Mouse (Mus musculus) stomach, embryonic 15.5 days (tissue): ENCODE measurements around the gene Ccr4. TPM values are rescaled to one million over a fixed set of nuclear protein-coding genes. Genes with fewer than 3 reads are reported as not detected.

Source experiments
- ATAC-seq: fragments of 200-750 bp; cut with Nextera tagmentation; 2 replicates; pipeline ENCODE4 v1.8.0; 2017; ENCODE audit warnings: low read depth, moderate number of reproducible peaks, moderate TSS enrichment; ENCODE audit not compliant: insufficient read depth, low FRiP score
- H3K27ac ChIP-seq: fragments of 300-500 bp; sonication (generic); 2 replicates; pipeline ENCODE4 v1.5.1; 2015; ENCODE audit warnings: mild to moderate bottlenecking, inconsistent platforms
- H3K27me3 ChIP-seq: fragments of 300-500 bp; sonication (generic); replicated peaks from 2 replicates; pipeline ENCODE4 v1.6.1; 2015; ENCODE audit warnings: inconsistent platforms
- H3K36me3 ChIP-seq: fragments of 300-500 bp; sonication (generic); 2 replicates; pipeline ENCODE4 v1.6.1; 2015; ENCODE audit warnings: inconsistent platforms
- H3K4me1 ChIP-seq: fragments of 300-500 bp; sonication (generic); 2 replicates; pipeline ENCODE4 v1.6.1; 2015; ENCODE audit warnings: inconsistent platforms
- H3K4me2 ChIP-seq: fragments of 300-500 bp; sonication (generic); 2 replicates; pipeline ENCODE4 v1.6.1; 2015; ENCODE audit warnings: mild to moderate bottlenecking, inconsistent platforms
- H3K4me3 ChIP-seq: fragments of 300-500 bp; sonication (generic); replicated peaks from 2 replicates; pipeline ENCODE4 v1.5.1; 2015; ENCODE audit warnings: inconsistent platforms
- H3K9ac ChIP-seq: fragments of 300-500 bp; sonication (generic); 2 replicates; pipeline ENCODE4 v1.6.1; 2015; ENCODE audit warnings: inconsistent platforms
- H3K9me3 ChIP-seq: fragments of 300-500 bp; sonication (generic); 2 replicates; pipeline ENCODE4 v1.6.1; 2016; ENCODE audit warnings: inconsistent platforms
- WGBS: fragments of 180-500 bp; shearing (Covaris S2); methylation state at CpG from one replicate; pipeline ENCODE4 v1.1.7; 2015; 5-methylcytosine and 5-hydroxymethylcytosine counted together
- polyA plus RNA-seq: library from polyadenylated mRNA; unstranded; fragments of >200 nt; fragmentation: Nextera tagmentation; extraction: Ambion mirVana; gene quantifications from 2 replicates; pipeline ENCODE4 v1.2.1, GENCODE M21; 2015

The Ccr4 gene
- polyA plus RNA-seq, 1 experiment from 2014 or later, result 0.04 TPM

DNA sequence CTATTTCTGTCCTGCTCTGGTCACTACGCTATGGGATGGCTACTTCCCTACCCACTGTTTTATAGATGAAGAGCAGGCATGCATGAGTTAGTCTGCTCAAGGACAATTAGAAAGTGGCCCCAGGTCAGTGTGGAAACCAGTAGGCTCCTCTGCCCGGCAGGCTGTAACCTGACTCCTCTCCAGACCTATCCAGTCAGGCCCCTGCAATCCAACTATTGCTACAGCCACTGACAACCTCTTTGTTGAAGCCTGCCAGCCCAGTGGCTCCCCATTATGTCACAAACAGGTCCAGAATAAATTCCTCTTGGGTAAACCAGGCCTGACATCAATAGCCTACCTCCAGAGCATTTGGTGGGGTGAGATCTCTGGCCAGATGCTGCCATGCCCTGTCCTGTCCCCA is 31.9 kb upstream of the Ccr4 start:
- 54% methylated on average over 2 of the region's 2 CpGs for WGBS
- Histone ChIP-seq H3K27me3 (no peaks in the 10 kb centered on the region), H3K4me3 (no peak overlapping the region), H3K27ac (no peak overlapping the region), H3K4me2 (no peak overlapping the region), H3K4me1 (peaks cover 6% of the 10 kb centered on the region), H3K9me3 (no peaks in the 10 kb centered on the region), H3K9ac (no peak overlapping the region), H3K36me3 (no peaks in the 10 kb centered on the region)
- peak; percentile 53; the same call in 1 of the 2 replicates for ATAC-seq

DNA sequence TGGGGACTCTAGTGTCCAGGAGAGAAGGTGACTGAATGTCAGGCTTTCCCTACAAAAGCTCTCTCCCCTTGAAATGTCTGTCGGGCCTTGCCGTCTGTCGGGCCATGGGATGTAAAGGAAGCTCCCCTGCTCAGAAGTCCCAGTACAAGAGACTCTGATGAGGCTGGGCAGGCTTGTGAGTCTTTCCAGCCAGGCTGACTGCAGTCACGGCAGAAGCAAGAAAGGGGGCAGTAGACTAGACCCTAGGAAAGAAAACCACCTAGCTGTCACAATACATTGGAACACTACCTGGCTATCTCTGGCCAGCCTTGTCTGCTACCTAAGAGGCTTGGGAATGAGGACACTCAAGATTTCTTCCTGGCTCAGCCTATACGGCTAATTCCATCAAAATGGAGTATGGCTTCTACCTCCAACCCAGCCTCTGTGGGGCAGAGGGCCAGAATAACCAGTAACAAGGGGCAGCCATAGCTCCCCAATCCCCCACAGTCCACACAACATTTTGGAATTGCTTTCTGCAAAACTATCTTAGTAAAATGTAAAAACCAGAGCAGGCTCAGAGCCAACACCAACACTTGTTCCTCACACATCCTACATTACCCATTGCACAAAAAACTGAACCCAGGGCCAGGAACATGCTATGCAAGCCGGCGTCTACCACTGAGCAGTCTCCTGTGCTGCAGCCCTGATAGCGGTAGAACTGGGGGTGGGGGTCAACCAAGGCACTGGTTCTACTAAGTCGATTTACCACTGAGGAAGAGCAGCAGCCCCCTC is 30.2 kb upstream of the Ccr4 start:
- Histone ChIP-seq H3K4me2 (no peak overlapping the region), H3K27ac (no peak overlapping the region), H3K9me3 (no peaks in the 10 kb centered on the region), H3K9ac (no peak overlapping the region), H3K4me1 (peaks cover 6% of the 10 kb centered on the region; the same call in 1 of the 2 replicates), H3K4me3 (no peak overlapping the region), H3K27me3 (no peaks in the 10 kb centered on the region), H3K36me3 (no peaks in the 10 kb centered on the region)
- no peak for ATAC-seq
- 86% methylated on average over 9 of the region's 9 CpGs for WGBS

DNA sequence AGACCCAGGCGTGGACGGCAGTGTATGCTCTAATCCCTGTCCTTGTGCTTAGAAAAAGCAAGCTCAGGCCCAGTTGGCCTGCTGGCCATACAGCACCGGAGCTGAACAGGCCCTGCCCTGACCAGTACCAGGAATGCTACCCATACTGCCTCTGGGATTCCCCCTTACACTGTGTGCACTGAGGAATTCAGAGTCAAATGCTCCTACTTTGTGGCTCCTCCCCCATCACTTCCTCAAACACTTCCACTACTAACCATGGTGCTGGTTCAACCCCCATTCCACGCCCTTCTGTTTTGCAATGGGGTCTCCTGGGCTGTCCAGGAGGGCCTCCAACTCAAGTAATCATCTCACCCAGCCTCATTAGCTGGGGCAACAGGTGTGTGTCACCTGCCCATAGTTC is 29.1 kb upstream of the Ccr4 start:
- no peak overlapping the region for H3K9ac ChIP-seq
- no peak overlapping the region for H3K4me3 ChIP-seq
- H3K9me3 ChIP-seq, result no peaks in the 10 kb centered on the region
- peak; percentile 45; the same call in 1 of the 2 replicates for ATAC-seq
- no peaks in the 10 kb centered on the region for H3K36me3 ChIP-seq
- no peak overlapping the region for H3K27ac ChIP-seq
- H3K27me3 ChIP-seq, result no peaks in the 10 kb centered on the region
- no peak overlapping the region for H3K4me2 ChIP-seq
- peaks cover 8% of the 10 kb centered on the region for H3K4me1 ChIP-seq
- WGBS, result 60% methylated on average over 4 of the region's 4 CpGs

DNA sequence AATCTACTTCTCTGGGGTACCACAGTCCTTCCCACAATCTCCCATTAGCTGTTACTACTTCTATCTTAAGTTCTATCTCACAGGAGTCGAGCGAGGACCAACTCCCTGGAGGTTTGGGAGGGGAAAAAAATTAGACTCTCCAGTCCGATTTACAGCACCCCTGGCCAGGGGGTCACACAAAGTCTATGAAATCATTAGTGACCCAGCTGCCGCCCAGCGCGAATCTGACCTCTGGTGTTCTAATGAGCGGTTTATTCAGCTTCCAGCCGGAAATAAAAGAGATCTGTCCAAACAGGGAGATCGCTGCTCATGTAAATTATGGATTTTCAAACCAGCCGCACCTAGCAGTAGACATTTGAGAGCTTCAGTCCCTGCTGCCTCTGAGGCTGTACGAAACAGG is 26.6 kb upstream of the Ccr4 start:
- no peak for ATAC-seq
- Histone ChIP-seq H3K9me3 (no peaks in the 10 kb centered on the region), H3K4me3 (no peak overlapping the region), H3K36me3 (no peaks in the 10 kb centered on the region), H3K4me2 (no peak overlapping the region), H3K4me1 (peaks cover 26% of the 10 kb centered on the region), H3K27ac (no peak overlapping the region), H3K27me3 (no peaks in the 10 kb centered on the region), H3K9ac (no peak overlapping the region)
- 28% methylated on average over 11 of the region's 11 CpGs for WGBS

DNA sequence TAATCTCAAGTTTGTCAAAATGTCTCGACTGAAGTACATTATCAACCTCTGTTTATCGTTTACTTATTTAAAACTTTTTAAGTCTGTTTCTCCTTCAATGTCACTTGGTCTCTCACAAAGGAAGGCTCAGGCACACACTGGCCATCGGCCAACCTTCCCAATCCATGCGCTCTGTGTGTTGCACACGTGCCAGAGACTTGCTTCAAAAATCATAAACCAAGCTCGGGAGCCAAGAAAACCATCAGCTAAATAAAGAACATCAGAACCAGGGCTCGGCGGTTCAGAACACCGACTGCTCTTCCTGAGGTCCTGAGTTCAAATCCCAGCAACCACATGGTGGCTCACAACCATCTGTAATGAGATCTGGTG is 23.9 kb upstream of the Ccr4 start:
- 0 out of 2 replicates have a peak overlapping the region, but pooled peaks have one; percentile 12 for H3K27ac ChIP-seq
- ATAC-seq, result no peak
- WGBS, result 43% methylated on average over 9 of the region's 9 CpGs
- no peaks in the 10 kb centered on the region for H3K36me3 ChIP-seq
- no peaks in the 10 kb centered on the region for H3K27me3 ChIP-seq
- no peak overlapping the region for H3K4me3 ChIP-seq
- no peaks in the 10 kb centered on the region for H3K9me3 ChIP-seq
- no peak overlapping the region for H3K4me2 ChIP-seq
- H3K4me1 ChIP-seq, result peaks cover 33% of the 10 kb centered on the region
- no peak overlapping the region for H3K9ac ChIP-seq

DNA sequence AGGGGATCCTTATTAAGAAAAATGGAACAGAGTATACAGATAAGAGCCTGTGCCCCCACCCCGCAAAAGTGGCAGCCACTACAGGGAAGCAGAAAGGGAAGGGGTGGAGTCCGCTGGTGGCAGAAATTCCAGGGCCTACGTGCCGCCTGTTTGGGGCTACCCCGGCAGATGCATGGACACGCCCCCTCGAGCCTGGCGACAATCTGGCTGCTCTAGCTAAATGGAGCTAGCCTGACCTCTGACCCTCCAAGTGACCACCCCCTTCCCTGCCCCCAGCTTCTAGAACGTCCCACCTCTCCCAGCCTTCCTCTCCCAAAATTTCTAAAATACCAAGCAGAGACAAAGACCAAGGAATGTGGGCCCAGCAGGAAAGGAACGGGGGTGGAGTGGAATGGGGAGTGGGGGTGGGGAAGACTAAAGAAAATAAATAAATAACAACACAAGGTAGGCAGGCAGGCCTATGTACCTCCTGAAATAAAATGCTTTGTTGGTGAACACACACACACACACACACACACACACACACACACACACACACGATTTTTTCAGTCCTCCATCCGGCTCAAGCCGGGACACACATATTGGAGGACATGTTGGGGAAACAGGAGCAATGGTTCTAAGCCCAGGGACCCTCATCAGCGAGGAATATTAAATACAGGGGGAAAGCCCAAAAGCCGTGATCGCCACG is 23.4 kb upstream of the Ccr4 start:
- WGBS, result 22% methylated on average over 17 of the region's 17 CpGs
- no peaks in the 10 kb centered on the region for H3K36me3 ChIP-seq
- peaks cover 33% of the 10 kb centered on the region for H3K4me1 ChIP-seq
- 0 out of 2 replicates have a peak overlapping the region, but pooled peaks have one; percentile 12 for H3K27ac ChIP-seq
- H3K4me3 ChIP-seq, result no peak overlapping the region
- ATAC-seq, result 0 out of 2 replicates have a peak, but pooled peaks have one; percentile 56
- no peaks in the 10 kb centered on the region for H3K9me3 ChIP-seq
- H3K4me2 ChIP-seq, result peak overlapping the region; percentile 20; the same call in 1 of the 2 replicates
- H3K27me3 ChIP-seq, result no peaks in the 10 kb centered on the region
- no peak overlapping the region for H3K9ac ChIP-seq

DNA sequence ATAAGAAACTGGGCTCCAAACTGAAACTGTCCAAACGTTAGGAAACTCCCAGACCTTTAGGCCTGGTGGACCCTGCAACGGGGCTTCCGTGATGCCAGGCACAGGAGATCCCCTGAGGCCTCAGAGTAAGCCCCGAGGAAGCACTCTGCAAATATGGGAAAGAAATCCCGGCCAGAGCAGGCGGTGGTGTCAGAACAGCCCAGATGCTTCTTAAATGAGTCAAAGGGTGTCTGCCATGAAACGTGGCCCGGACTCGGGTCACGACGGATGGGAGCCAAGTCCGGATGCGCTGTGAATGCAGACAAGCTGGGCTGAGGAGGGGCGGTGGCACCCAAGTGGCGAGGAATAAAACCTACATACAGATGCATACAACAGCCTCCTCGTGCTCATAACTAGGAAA is 22.4 kb upstream of the Ccr4 start:
- Histone ChIP-seq H3K4me1 (peaks cover 33% of the 10 kb centered on the region), H3K36me3 (no peaks in the 10 kb centered on the region), H3K4me3 (peak overlapping the region; percentile 18; the same call in 1 of the 2 replicates), H3K27ac (peak overlapping the region; percentile 71), H3K9ac (0 out of 2 replicates have a peak overlapping the region, but pooled peaks have one; percentile 11), H3K9me3 (no peaks in the 10 kb centered on the region), H3K27me3 (no peaks in the 10 kb centered on the region), H3K4me2 (peak overlapping the region; percentile 46)
- no peak for ATAC-seq
- 8% methylated on average over 16 of the region's 16 CpGs for WGBS

DNA sequence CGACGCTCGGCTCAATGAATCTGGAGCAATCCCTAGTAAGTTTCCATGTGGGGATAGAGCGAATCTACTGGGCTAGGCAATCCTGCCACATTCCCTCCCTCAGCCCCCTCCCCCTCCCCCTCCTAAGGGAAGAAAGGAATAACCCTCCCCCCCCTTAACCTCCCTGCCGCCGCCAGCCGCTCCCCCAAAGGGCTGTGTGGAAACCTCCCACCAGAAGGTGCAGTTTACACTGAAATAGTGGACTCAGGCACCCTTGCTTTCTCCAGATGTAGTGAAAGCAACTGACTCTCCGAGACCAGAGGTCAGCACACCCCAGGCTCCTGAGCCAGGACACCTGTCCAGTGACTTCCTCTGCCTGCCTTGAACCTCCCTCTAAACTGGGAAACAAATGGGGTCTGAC is 21.9 kb upstream of the Ccr4 start:
- H3K4me2 ChIP-seq, result peak overlapping the region; percentile 46
- WGBS, result 29% methylated on average over 8 of the region's 8 CpGs
- no peaks in the 10 kb centered on the region for H3K36me3 ChIP-seq
- no peaks in the 10 kb centered on the region for H3K27me3 ChIP-seq
- H3K9me3 ChIP-seq, result no peaks in the 10 kb centered on the region
- peaks cover 31% of the 10 kb centered on the region for H3K4me1 ChIP-seq
- peak overlapping the region; percentile 18; the same call in 1 of the 2 replicates for H3K4me3 ChIP-seq
- no peak for ATAC-seq
- 0 out of 2 replicates have a peak overlapping the region, but pooled peaks have one; percentile 11 for H3K9ac ChIP-seq
- H3K27ac ChIP-seq, result peak overlapping the region; percentile 71

DNA sequence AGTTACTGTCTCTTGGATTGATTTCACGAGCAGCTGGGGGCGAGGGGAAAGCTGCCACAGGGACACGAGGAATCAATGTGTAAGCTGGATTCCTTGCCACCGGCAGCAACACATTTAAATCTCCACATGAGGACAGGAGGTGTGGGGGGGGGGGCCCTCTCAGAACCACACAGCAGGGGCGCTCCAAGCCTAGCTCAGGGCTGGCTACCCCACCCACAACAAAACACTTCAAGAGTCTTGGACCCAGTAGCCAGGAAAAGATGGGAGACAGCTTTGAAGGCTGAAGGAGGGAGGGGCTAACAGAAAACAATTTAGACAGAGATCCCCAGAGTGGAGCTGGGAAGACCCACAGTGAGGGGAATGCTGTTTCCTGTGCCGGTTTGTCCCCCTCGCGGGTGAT is 21.2 kb upstream of the Ccr4 start:
- 19% methylated on average over 8 of the region's 8 CpGs for WGBS
- no peaks in the 10 kb centered on the region for H3K27me3 ChIP-seq
- peak overlapping the region; percentile 71; the same call in 1 of the 2 replicates for H3K27ac ChIP-seq
- H3K36me3 ChIP-seq, result no peaks in the 10 kb centered on the region
- H3K9me3 ChIP-seq, result no peaks in the 10 kb centered on the region
- H3K4me3 ChIP-seq, result no peak overlapping the region
- H3K9ac ChIP-seq, result no peak overlapping the region
- H3K4me1 ChIP-seq, result peaks cover 27% of the 10 kb centered on the region
- no peak for ATAC-seq
- H3K4me2 ChIP-seq, result 0 out of 2 replicates have a peak overlapping the region, but pooled peaks have one; percentile 8

DNA sequence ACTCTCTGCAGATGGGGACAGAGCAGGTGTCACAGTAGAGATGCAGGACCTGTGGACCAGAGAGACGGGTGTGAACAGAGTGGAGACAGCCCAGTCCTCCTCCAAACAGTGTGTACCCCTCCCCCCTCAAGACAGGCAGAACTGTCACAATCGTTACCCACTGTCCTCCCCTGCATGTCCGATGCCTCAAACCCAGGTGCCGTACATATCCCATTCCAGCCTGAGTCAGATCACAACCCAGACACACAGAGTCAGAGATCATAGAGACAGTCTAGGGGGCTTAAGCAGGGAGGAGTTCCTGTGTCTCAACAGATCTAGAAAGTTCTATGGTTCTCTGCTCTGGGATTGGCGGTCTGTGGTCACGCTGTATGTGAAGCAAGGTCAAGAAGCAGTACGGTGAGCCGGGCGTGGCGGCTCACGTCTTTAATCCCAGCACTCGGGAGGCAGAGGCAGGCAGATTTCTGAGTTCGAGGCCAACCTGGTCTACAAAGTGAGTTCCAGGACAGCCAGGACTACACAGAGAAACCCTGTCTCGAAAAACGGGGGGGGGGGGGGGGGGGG is 20.4 kb upstream of the Ccr4 start:
- Histone ChIP-seq H3K9ac (no peak overlapping the region), H3K27me3 (no peaks in the 10 kb centered on the region), H3K9me3 (no peaks in the 10 kb centered on the region), H3K27ac (no peak overlapping the region), H3K36me3 (no peaks in the 10 kb centered on the region), H3K4me2 (no peak overlapping the region), H3K4me1 (peaks cover 27% of the 10 kb centered on the region), H3K4me3 (no peak overlapping the region)
- 86% methylated on average over 15 of the region's 15 CpGs for WGBS
- ATAC-seq, result no peak

DNA sequence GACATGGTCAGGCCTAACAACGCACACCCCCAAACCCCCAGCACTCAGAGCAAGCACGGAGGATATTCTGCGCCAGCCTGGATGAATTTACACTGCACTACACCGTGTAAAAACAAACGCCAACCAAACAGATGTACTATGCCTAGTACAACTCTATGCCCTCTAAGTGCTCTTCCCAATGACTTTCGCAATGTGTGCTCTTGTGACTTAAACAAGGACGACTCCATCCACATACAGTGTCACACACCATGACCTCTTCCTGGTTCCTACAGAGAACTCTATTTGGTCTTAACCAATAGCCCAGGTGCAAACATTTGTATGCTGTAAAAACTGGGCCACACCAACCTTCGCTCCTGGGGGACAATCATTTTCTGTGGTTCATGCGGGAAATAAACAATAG is 17.8 kb upstream of the Ccr4 start:
- ATAC-seq, result 0 out of 2 replicates have a peak, but pooled peaks have one; percentile 20
- no peak overlapping the region for H3K9ac ChIP-seq
- 81% methylated on average over 9 of the region's 9 CpGs for WGBS
- H3K27ac ChIP-seq, result no peak overlapping the region
- H3K9me3 ChIP-seq, result no peaks in the 10 kb centered on the region
- H3K4me2 ChIP-seq, result no peak overlapping the region
- peaks cover 16% of the 10 kb centered on the region for H3K4me1 ChIP-seq
- no peak overlapping the region for H3K4me3 ChIP-seq
- no peaks in the 10 kb centered on the region for H3K36me3 ChIP-seq
- H3K27me3 ChIP-seq, result no peaks in the 10 kb centered on the region

DNA sequence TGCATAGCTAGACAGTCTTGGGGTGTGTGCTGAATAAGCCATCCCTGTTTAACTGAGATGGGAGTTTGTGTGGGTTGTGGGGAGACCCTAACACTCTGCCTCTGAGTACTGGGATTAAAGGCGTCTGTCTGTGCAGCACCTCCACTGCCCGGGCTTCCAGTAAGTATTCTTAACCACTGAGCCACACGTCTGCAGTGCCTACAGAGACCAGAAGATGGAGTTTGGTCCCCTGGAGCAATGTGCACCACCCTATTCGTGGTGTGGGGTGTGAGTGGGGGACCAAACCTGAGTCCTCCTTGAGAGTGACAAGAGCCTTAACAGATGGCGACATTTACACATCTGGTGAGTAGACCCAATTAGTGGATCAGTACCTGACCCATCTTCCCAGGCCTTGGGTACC is 17.3 kb upstream of the Ccr4 start:
- no peak overlapping the region for H3K4me3 ChIP-seq
- H3K4me2 ChIP-seq, result no peak overlapping the region
- no peak overlapping the region for H3K9ac ChIP-seq
- no peak for ATAC-seq
- no peaks in the 10 kb centered on the region for H3K36me3 ChIP-seq
- H3K27ac ChIP-seq, result no peak overlapping the region
- peaks cover 14% of the 10 kb centered on the region for H3K4me1 ChIP-seq
- WGBS, result 59% methylated on average over 5 of the region's 5 CpGs
- H3K9me3 ChIP-seq, result no peaks in the 10 kb centered on the region
- no peaks in the 10 kb centered on the region for H3K27me3 ChIP-seq
